Mouse (Mus musculus) lung, adult 2 months (tissue): ENCODE measurements around the gene Ttll1. TPM values are rescaled to one million over a fixed set of nuclear protein-coding genes. Genes with fewer than 3 reads are reported as not detected.
A peak's percentile ranks its signal among the peaks of the same experiment; 100 is the strongest.

Source experiments
- DNase-seq: peaks from one replicate; pipeline ENCODE4 v3.0.0; 2022
- H3K4me1 ChIP-seq: fragments of 200-500 bp; 2 replicates; pipeline ENCODE4 v1.6.1; 2011; ENCODE audit warnings: low read length; ENCODE audit not compliant: control insufficient read depth, insufficient read depth
- H3K4me3 ChIP-seq: fragments of 200-500 bp; replicated peaks from 2 replicates; pipeline ENCODE3; 2011; ENCODE audit warnings: low read depth, mild to moderate bottlenecking, control low read depth, low read length; ENCODE audit errors: extremely low read depth
- CTCF ChIP-seq: fragments of 200-500 bp; IDR thresholded peaks from 2 replicates; pipeline ENCODE4 v1.5.1; 2011; ENCODE audit warnings: mild to moderate bottlenecking, low read length, control low read depth; ENCODE audit not compliant: insufficient read depth
- POLR2A ChIP-seq: fragments of 200-500 bp; IDR thresholded peaks from 2 replicates; pipeline ENCODE4 v1.6.1; 2011; ENCODE audit warnings: low read depth, mild to moderate bottlenecking, control low read depth, low read length, borderline replicate concordance; ENCODE audit errors: extremely low read depth
- WGBS: fragments of 180-500 bp; shearing (Covaris S2); methylation state at CpG from one replicate; pipeline ENCODE4 v1.1.7; 2018; 5-methylcytosine and 5-hydroxymethylcytosine counted together
- polyA plus RNA-seq: library from polyadenylated mRNA; depleted of rRNA; stranded (reverse); fragments of >200 nt; gene quantifications from 2 replicates; pipeline ENCODE4 v1.2.3, GENCODE M21; 2012

Gene Ttll1
- polyA plus RNA-seq, 1 experiment = 12.6 TPM

DNA sequence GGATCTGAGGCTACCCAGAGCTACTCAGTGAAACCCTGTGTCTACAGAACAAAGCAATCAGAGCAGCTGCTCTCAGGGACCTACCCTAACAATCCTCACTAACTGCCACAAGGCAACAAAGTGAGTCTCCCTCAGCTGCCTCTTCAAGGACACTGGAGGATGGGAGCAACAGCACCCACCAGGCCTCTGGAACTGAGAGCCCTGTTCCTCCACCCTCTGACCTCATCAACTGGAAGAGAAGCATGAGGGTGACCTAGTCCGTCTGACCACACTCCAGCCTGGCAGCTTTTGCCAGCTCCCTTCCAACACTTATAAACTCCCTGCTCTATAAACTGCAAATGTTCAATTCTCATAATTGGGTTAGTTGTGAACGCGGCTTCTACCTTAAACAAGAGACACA is 56.8 kb downstream of the Ttll1 start:
- H3K4me3 ChIP-seq = no peak overlapping the region
- peaks cover 23% of the 10 kb centered on the region for H3K4me1 ChIP-seq
- DNase-seq = no peak
- WGBS = 64% methylated on average over 3 of the region's 3 CpGs
- TF ChIP-seq POLR2A (no peak), CTCF (no peak)

GRCm38 (mm10) chr15:83452219-83452760 is 58.4 kb downstream of the Ttll1 start:
- WGBS = 82% methylated on average over 7 of the region's 7 CpGs
- H3K4me1 ChIP-seq = peaks cover 37% of the 10 kb centered on the region
- H3K4me3 ChIP-seq = no peak overlapping the region
- no peak for DNase-seq
- TF ChIP-seq POLR2A (no peak), CTCF (no peak)

- Histone ChIP-seq H3K4me3 (no peak overlapping the region), H3K4me1 (peaks cover 41% of the 10 kb centered on the region)
- DNase-seq = peak; percentile 48
- WGBS = 37% methylated on average over 7 of the region's 7 CpGs
- no peak for TF ChIP-seq POLR2A
- no peak for TF ChIP-seq CTCF
These were observed 59.0 kb downstream of the Ttll1 start for GRCm38 (mm10) chr15:83451621-83452210.

DNA sequence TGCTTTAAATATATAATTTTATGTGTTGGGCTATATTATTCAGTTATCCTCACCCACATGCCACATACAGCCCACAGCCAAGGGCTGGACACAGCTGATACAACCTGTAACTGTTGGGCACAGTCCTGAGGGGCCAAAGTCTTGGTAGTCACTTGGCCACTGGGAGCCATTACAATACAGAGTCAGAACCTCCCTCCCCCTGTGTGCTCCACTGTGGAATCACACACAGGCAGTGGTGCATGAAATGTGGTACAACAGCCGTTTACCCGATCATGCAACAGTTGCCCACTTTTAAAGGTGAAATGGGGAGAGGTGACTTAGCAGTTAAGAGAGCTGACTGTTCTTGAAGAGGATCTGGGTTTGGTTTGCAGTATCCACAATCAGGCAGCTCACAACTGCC is 60.7 kb downstream of the Ttll1 start:
- WGBS = 91% methylated on average over 2 of the region's 2 CpGs
- no peak for DNase-seq
- Histone ChIP-seq H3K4me1 (peaks cover 53% of the 10 kb centered on the region), H3K4me3 (no peak overlapping the region)
- TF ChIP-seq CTCF (no peak), POLR2A (no peak)

DNA sequence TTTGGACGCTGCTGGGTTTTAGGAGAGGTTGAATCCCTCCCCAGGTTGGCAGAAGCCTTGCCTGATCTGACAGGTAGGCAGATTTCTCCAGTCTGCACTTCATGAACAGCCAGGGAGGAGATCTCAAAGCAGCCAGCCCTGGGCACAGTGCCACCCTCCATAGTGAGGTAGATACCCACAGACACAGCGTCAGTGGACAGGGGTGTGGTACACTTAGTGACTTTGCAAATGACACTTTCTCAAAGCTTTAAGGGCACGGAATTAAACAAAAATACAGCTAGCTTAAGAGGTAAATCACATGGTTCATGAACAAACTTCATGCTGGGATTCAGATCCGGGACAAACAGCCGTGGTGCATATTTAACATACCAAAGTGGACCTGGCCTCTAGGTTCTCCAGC is 62.0 kb downstream of the Ttll1 start:
- Histone ChIP-seq H3K4me3 (no peak overlapping the region), H3K4me1 (peaks cover 55% of the 10 kb centered on the region)
- no peak for DNase-seq
- WGBS = 47% methylated on average over 5 of the region's 5 CpGs
- TF ChIP-seq CTCF (no peak), POLR2A (no peak)

DNA sequence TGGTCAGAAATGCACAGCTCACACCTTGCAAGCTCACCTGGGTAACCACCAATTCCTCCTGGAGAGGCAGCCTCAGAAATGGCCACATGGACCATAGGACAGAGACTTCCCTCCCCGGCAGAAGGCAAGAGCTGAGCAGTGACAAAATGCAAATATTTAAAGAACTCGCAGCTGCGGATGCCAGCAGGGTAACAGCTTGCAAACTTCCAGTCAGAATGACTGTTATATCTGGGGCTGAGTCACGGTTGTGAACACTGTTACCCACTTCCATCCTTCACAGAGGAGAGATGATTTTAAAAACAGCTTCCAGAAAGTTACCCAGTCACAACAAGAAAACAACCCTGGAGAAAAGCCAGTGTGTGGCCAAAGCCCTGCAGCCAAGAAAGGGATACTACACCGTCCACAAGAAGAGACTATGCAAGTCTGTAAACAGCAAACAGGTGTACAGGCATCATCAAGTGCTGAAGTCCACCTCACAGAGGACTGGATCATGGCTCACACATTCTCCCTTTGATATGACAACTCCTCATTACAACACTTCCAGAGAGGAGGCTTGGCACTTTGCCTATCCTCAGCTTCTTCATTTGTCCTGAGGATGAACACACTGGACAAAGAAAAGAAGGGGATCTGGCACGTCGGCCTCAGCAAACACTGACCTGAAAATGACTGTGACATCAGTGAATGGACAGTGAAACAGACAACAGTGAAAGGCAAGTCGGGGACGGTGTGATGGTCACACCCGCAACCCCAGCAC is 62.7 kb downstream of the Ttll1 start:
- Histone ChIP-seq H3K4me1 (peaks cover 55% of the 10 kb centered on the region), H3K4me3 (no peak overlapping the region)
- TF ChIP-seq CTCF = no peak
- no peak for TF ChIP-seq POLR2A
- 21% methylated on average over 10 of the region's 10 CpGs for WGBS
- DNase-seq = no peak

- H3K4me3 ChIP-seq = no peak overlapping the region
- WGBS = 47% methylated on average over 2 of the region's 2 CpGs
- TF ChIP-seq POLR2A (no peak), CTCF (no peak)
- DNase-seq = no peak
- H3K4me1 ChIP-seq = peaks cover 51% of the 10 kb centered on the region
These were observed 64.8 kb downstream of the Ttll1 start for GRCm38 (mm10) chr15:83445908-83446307.

GRCm38 (mm10) chr15:83445383-83445782 is 65.3 kb downstream of the Ttll1 start:
- no peak for DNase-seq
- Histone ChIP-seq H3K4me3 (no peak overlapping the region), H3K4me1 (peaks cover 51% of the 10 kb centered on the region)
- TF ChIP-seq POLR2A (no peak), CTCF (no peak)
- 64% methylated on average over 5 of the region's 5 CpGs for WGBS

DNA sequence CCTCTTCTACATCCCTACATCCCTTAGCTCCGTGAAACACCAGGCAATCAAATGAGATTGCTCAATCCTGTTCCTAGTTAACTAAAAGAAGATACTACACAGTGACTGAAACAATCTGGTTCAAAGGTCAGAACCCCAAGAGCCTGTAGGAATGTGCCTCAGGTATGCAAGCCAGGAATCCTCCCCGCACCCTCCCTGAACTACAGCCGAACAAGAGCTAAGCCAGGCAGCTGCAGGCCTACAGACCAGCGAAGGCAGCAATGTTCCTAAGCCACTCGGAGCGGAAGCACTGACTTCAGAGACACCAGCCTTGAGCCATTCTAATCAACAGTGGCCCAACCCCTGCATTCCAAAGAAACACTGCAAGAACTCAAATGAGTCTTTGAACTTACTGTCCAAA is 66.3 kb downstream of the Ttll1 start:
- TF ChIP-seq CTCF (no peak), POLR2A (no peak)
- Histone ChIP-seq H3K4me3 (no peak overlapping the region), H3K4me1 (peaks cover 51% of the 10 kb centered on the region)
- DNase-seq = no peak
- WGBS = 60% methylated on average over 6 of the region's 6 CpGs

- no peak for DNase-seq
- H3K4me3 ChIP-seq = no peak overlapping the region
- TF ChIP-seq CTCF = no peak
- TF ChIP-seq POLR2A = no peak
- H3K4me1 ChIP-seq = peaks cover 40% of the 10 kb centered on the region
- WGBS = 62% methylated on average over 4 of the region's 4 CpGs
These were observed 68.1 kb downstream of the Ttll1 start for GRCm38 (mm10) chr15:83442495-83443037.
